Mouse (Mus musculus): ENCODE measurements around the gene Olfr54. TPM values are rescaled to one million over a fixed set of nuclear protein-coding genes. Genes with fewer than 3 reads are reported as not detected.

The Olfr54 gene
- not detected for polyA plus RNA-seq (2014; fragmentation: Illumina TruSeq; extraction: RNeasy Lipid Tissue Mini Kit (QIAGEN cat#74804); ENCODE audit: low read depth, low replicate concordance)

GRCm38 (mm10) chr11:51013936-51014335 is at the start of gene Olfr54:
Gene Olfr54, plus strand, starts transcription at chr11:51014236.

DNA sequence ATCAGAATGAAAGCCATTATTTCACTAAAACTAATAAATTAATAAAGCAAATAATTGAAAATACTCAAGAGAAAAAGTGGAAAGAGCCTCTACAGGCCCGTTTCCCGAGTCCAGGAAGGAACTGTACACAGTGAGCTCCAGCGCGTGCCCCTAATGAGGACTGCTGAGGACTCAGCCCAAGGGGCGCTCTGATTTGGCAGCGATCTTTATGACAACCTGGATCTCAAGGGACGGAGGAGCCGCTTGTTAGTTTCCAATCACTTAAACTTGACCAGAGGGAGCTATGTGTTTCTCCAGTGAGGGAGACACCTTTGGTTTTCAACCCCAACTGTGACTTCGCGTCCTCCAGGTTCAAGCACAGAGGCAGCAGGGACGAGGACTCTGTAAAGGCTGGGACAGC is 47.8 kb upstream of the Olfr54 start, which contains the start of gene Olfr1378:
Gene Olfr1378, plus strand, starts transcription at position 301 of the 400 bp plus-strand sequence.

DNA sequence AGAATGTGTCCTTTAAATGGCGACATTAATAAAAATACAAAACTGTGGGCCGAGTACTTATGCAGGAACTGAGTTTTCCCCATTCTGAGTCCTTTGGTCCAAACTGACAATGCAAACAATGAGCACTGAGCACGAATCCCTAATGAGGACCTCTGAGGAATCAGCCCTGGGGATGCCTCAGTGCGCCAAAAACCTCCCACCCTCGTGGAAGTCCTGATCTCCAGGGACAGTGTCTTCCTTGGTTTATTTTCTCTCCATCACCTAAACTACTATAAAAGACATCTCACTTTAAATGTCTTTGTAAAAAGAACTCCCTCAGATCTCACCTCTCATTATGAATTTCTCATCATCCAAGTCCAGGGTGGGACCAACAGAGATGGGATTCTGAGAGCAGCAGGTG is 32.4 kb upstream of the Olfr54 start, which contains the start of gene Olfr1377:
Gene Olfr1377, plus strand, starts transcription at position 301 of the 400 bp plus-strand sequence.

GRCm38 (mm10) chr11:51003296-51003695 is 10.7 kb upstream of the Olfr54 start, which contains the start of gene Olfr51:
Gene Olfr51, plus strand, starts transcription at chr11:51003596.

GRCm38 (mm10) chr11:51047809-51048208 is 33.8 kb downstream of the Olfr54 start, which contains the start of gene Olfr1375:
Gene Olfr1375, plus strand, starts transcription at chr11:51048109.

GRCm38 (mm10) chr11:51059151-51059571 is 45.1 kb downstream of the Olfr54 start, which contains the start of gene Zfp354a:
Gene Zfp354a, plus strand, starts transcription at chr11:51059257.

Other genes with a start within 250 kb of the Olfr54 start
- 6.8 TPM for gene Zfp354c, start 186.5 kb upstream of the Olfr54 start, polyA plus RNA-seq (2014; fragmentation: Illumina TruSeq; extraction: RNeasy Lipid Tissue Mini Kit (QIAGEN cat#74804); ENCODE audit: low read depth, low replicate concordance)
- gene Zfp879, start 172.7 kb upstream of the Olfr54 start, polyA plus RNA-seq (2014; fragmentation: Illumina TruSeq; extraction: RNeasy Lipid Tissue Mini Kit (QIAGEN cat#74804); ENCODE audit: low read depth, low replicate concordance), result 1.4 TPM
- 0.43 TPM for gene Grm6, start 163.6 kb upstream of the Olfr54 start, polyA plus RNA-seq (2014; fragmentation: Illumina TruSeq; extraction: RNeasy Lipid Tissue Mini Kit (QIAGEN cat#74804); ENCODE audit: low read depth, low replicate concordance)
- 0.53 TPM for gene Zfp454, start 126.6 kb upstream of the Olfr54 start, polyA plus RNA-seq (2014; fragmentation: Illumina TruSeq; extraction: RNeasy Lipid Tissue Mini Kit (QIAGEN cat#74804); ENCODE audit: low read depth, low replicate concordance)
- gene Zfp2, start 98.1 kb upstream of the Olfr54 start, polyA plus RNA-seq (2014; fragmentation: Illumina TruSeq; extraction: RNeasy Lipid Tissue Mini Kit (QIAGEN cat#74804); ENCODE audit: low read depth, low replicate concordance), result 2.7 TPM
- gene Zfp354b, start 82.6 kb upstream of the Olfr54 start, polyA plus RNA-seq (2014; fragmentation: Illumina TruSeq; extraction: RNeasy Lipid Tissue Mini Kit (QIAGEN cat#74804); ENCODE audit: low read depth, low replicate concordance), result 21.7 TPM
- gene 4933414I15Rik, start 70.5 kb upstream of the Olfr54 start, polyA plus RNA-seq (2014; fragmentation: Illumina TruSeq; extraction: RNeasy Lipid Tissue Mini Kit (QIAGEN cat#74804); ENCODE audit: low read depth, low replicate concordance), result 66.2 TPM
- not detected for gene Prop1, start 60.5 kb upstream of the Olfr54 start, polyA plus RNA-seq (2014; fragmentation: Illumina TruSeq; extraction: RNeasy Lipid Tissue Mini Kit (QIAGEN cat#74804); ENCODE audit: low read depth, low replicate concordance)
- gene Olfr1378, start 47.7 kb upstream of the Olfr54 start, polyA plus RNA-seq (2014; fragmentation: Illumina TruSeq; extraction: RNeasy Lipid Tissue Mini Kit (QIAGEN cat#74804); ENCODE audit: low read depth, low replicate concordance), result not detected
- gene Olfr1377, start 32.3 kb upstream of the Olfr54 start, polyA plus RNA-seq (2014; fragmentation: Illumina TruSeq; extraction: RNeasy Lipid Tissue Mini Kit (QIAGEN cat#74804); ENCODE audit: low read depth, low replicate concordance), result not detected
- not detected for gene Olfr51, start 10.6 kb upstream of the Olfr54 start, polyA plus RNA-seq (2014; fragmentation: Illumina TruSeq; extraction: RNeasy Lipid Tissue Mini Kit (QIAGEN cat#74804); ENCODE audit: low read depth, low replicate concordance)
- not detected for gene Olfr1375, start 33.9 kb downstream of the Olfr54 start, polyA plus RNA-seq (2014; fragmentation: Illumina TruSeq; extraction: RNeasy Lipid Tissue Mini Kit (QIAGEN cat#74804); ENCODE audit: low read depth, low replicate concordance)
- gene Zfp354a, start 45.0 kb downstream of the Olfr54 start, polyA plus RNA-seq (2014; fragmentation: Illumina TruSeq; extraction: RNeasy Lipid Tissue Mini Kit (QIAGEN cat#74804); ENCODE audit: low read depth, low replicate concordance), result 6.4 TPM
- gene Gm12569, start 206.2 kb downstream of the Olfr54 start, polyA plus RNA-seq (2014; fragmentation: Illumina TruSeq; extraction: RNeasy Lipid Tissue Mini Kit (QIAGEN cat#74804); ENCODE audit: low read depth, low replicate concordance), result 0.38 TPM
- gene Clk4, start 247.5 kb downstream of the Olfr54 start, polyA plus RNA-seq (2014; fragmentation: Illumina TruSeq; extraction: RNeasy Lipid Tissue Mini Kit (QIAGEN cat#74804); ENCODE audit: low read depth, low replicate concordance), result 239 TPM
- gene BC049762, start 248.8 kb downstream of the Olfr54 start, polyA plus RNA-seq (2014; fragmentation: Illumina TruSeq; extraction: RNeasy Lipid Tissue Mini Kit (QIAGEN cat#74804); ENCODE audit: low read depth, low replicate concordance), result 52.1 TPM

Measured in testis, adult 10 weeks (tissue).